Mouse (Mus musculus) hindbrain, embryonic 10.5 days (tissue): ENCODE measurements around the gene Tnpo3. TPM values are rescaled to one million over a fixed set of nuclear protein-coding genes. Genes with fewer than 3 reads are reported as not detected.

Experiments
- DNase-seq: peaks from one replicate; pipeline ENCODE4 v3.0.0-alpha.2; 2017; ENCODE audit warnings: low spot score
- H3K27ac ChIP-seq: fragments of 300-500 bp; sonication (generic); 2 replicates; pipeline ENCODE4 v1.5.1; 2016; ENCODE audit warnings: mild to moderate bottlenecking, moderate library complexity
- H3K27me3 ChIP-seq: fragments of 300-500 bp; sonication (generic); 2 replicates; pipeline ENCODE4 v1.6.1; 2016; ENCODE audit warnings: mild to moderate bottlenecking; ENCODE audit not compliant: poor library complexity, insufficient read depth, severe bottlenecking
- H3K36me3 ChIP-seq: fragments of 300-500 bp; sonication (generic); 2 replicates; pipeline ENCODE4 v1.6.1; 2016; ENCODE audit warnings: mild to moderate bottlenecking, moderate library complexity
- H3K4me1 ChIP-seq: fragments of 300-500 bp; sonication (generic); replicated peaks from 2 replicates; pipeline ENCODE4 v1.6.1; 2016; ENCODE audit warnings: mild to moderate bottlenecking
- H3K4me3 ChIP-seq: fragments of 300-500 bp; sonication (generic); 2 replicates; pipeline ENCODE4 v1.5.1; 2016; ENCODE audit warnings: mild to moderate bottlenecking, moderate library complexity
- H3K9me3 ChIP-seq: fragments of 300-500 bp; sonication (generic); 2 replicates; pipeline ENCODE4 v1.6.1; 2016; ENCODE audit warnings: mild to moderate bottlenecking, moderate library complexity
- WGBS: fragments of 180-500 bp; shearing (Covaris S2); methylation state at CpG from one replicate; pipeline ENCODE4 v1.1.7; 2016; 5-methylcytosine and 5-hydroxymethylcytosine counted together
- polyA plus RNA-seq: library from polyadenylated mRNA; unstranded; fragments of >200 nt; fragmentation: Nextera tagmentation; extraction: Ambion mirVana; gene quantifications from 2 replicates; pipeline ENCODE4 v1.2.1, GENCODE M21; 2016

Tnpo3 gene
- polyA plus RNA-seq, 1 experiment from 2014 or later, result 93.1 TPM

DNA sequence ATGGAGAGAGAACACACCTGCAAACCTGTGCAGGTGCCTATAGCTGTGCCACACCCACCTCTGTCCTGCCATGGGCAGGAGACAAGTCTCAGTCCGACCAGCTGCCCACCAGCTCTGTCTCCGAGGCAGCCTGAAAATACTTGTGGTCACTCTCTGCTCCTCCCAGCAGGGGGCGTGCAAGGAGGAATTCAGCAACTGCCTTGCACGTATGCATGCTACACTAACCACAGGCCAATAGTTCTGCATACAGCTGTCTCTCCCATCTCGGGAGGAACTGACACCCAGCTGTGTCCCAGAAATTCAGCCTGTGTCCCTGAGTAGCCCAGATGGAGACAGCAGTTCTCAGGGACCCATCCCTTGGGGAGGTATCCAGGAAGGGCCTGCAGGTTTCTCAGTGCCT is 92.5 kb downstream of the Tnpo3 start:
- WGBS, result 12% methylated on average over 5 of the region's 5 CpGs

GRCm38 (mm10) chr6:29513284-29513683 is 96.4 kb downstream of the Tnpo3 start:
- Histone ChIP-seq H3K27ac (peak overlapping the region; percentile 83), H3K4me3 (peak overlapping the region; percentile 40), H3K27me3 (peaks cover 75% of the 10 kb centered on the region), H3K4me1 (peaks cover 31% of the 10 kb centered on the region), H3K9me3 (no peaks in the 10 kb centered on the region), H3K36me3 (no peaks in the 10 kb centered on the region)
- peak; percentile 83 for DNase-seq
- under 1% methylated on average over 11 of the region's 11 CpGs for WGBS

More for the DNA sequence above, 92.5 kb downstream of the Tnpo3 start:
- Histone ChIP-seq H3K36me3 (no peaks in the 10 kb centered on the region), H3K27me3 (peaks cover 54% of the 10 kb centered on the region), H3K9me3 (no peaks in the 10 kb centered on the region), H3K4me1 (peaks cover 21% of the 10 kb centered on the region), H3K4me3 (no peak overlapping the region), H3K27ac (no peak overlapping the region)
- peak; percentile 79 for DNase-seq

- Histone ChIP-seq H3K4me3 (no peak overlapping the region), H3K4me1 (peaks cover 51% of the 10 kb centered on the region), H3K27me3 (peaks cover 75% of the 10 kb centered on the region), H3K9me3 (no peaks in the 10 kb centered on the region), H3K36me3 (no peaks in the 10 kb centered on the region), H3K27ac (0 out of 2 replicates have a peak overlapping the region, but pooled peaks have one; percentile 3)
- 43% methylated on average over 2 of the region's 2 CpGs for WGBS
- DNase-seq, result no peak
These were observed 100.6 kb downstream of the Tnpo3 start for GRCm38 (mm10) chr6:29509086-29509485.

GRCm38 (mm10) chr6:29507447-29508309 is 102.0 kb downstream of the Tnpo3 start, which contains the start of gene Kcp:
Gene Kcp (minus strand): TSS chr6:29507952.
- 1% methylated on average over 47 of the region's 47 CpGs for WGBS
- Histone ChIP-seq H3K36me3 (no peaks in the 10 kb centered on the region), H3K27ac (peak within 1 kb of the TSS; percentile 85), H3K27me3 (peaks cover 82% of the 10 kb centered on the region), H3K9me3 (no peaks in the 10 kb centered on the region), H3K4me1 (peaks cover 37% of the 10 kb centered on the region), H3K4me3 (peak within 1 kb of the TSS; percentile 59)
- DNase-seq, result peak; percentile 60

DNA sequence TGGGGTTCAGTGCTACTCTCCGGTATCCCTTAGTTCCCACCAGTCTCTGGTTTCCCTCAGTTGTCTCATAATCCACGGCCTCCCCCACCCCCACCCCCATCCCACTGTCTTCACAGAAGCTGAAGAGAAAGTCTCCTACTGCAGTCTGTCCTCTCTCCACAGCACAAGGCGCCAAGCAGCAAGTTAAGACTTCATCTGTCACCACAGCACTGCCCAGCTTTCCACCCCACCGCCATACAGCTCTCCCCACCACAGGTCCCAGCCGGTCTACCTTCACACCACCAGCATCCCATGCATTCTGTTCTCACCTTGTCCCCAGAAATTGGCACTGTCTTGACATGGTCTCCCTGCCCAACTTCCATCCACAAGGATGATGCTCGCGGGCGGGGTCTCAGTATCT is 102.9 kb downstream of the Tnpo3 start:
- Histone ChIP-seq H3K36me3 (no peaks in the 10 kb centered on the region), H3K27ac (0 out of 2 replicates have a peak overlapping the region, but pooled peaks have one; percentile 85), H3K9me3 (no peaks in the 10 kb centered on the region), H3K4me3 (peak overlapping the region; percentile 59), H3K4me1 (peaks cover 31% of the 10 kb centered on the region), H3K27me3 (peaks cover 75% of the 10 kb centered on the region)
- 27% methylated on average over 8 of the region's 8 CpGs for WGBS
- DNase-seq, result no peak

GRCm38 (mm10) chr6:29505493-29505892 is 104.2 kb downstream of the Tnpo3 start:
- Histone ChIP-seq H3K27me3 (peaks cover 67% of the 10 kb centered on the region), H3K36me3 (no peaks in the 10 kb centered on the region), H3K4me3 (no peak overlapping the region), H3K27ac (no peak overlapping the region), H3K9me3 (no peaks in the 10 kb centered on the region), H3K4me1 (peaks cover 31% of the 10 kb centered on the region)
- no peak for DNase-seq
- WGBS, result 83% methylated on average over 5 of the region's 5 CpGs

DNA sequence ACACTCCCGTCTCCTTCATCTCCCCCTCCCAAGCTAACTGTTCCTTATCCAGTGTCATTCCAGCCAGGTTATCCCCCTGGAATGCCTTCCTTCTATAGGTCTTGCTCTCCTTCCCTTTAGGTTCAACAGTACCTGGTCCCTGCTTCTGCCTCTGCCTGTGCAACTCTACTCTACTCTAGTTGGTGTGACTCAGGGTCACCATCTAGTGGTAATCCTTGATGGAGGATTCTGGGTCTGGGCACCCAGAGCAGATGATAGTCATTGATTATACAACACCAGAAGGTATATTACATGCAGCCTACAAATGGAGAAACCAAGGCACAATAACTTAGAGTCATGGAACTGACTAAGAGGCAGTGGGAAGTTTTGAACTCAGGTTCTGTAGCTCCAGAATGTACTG is 108.1 kb downstream of the Tnpo3 start:
- Histone ChIP-seq H3K4me1 (peaks cover 16% of the 10 kb centered on the region), H3K27me3 (peaks cover 55% of the 10 kb centered on the region), H3K27ac (no peak overlapping the region), H3K36me3 (0 out of 2 replicates have a peak, but pooled peaks cover 5% of the 10 kb centered on the region), H3K9me3 (no peaks in the 10 kb centered on the region), H3K4me3 (no peak overlapping the region)
- 90% methylated on average over 1 of the region's 1 CpGs for WGBS
- no peak for DNase-seq

DNA sequence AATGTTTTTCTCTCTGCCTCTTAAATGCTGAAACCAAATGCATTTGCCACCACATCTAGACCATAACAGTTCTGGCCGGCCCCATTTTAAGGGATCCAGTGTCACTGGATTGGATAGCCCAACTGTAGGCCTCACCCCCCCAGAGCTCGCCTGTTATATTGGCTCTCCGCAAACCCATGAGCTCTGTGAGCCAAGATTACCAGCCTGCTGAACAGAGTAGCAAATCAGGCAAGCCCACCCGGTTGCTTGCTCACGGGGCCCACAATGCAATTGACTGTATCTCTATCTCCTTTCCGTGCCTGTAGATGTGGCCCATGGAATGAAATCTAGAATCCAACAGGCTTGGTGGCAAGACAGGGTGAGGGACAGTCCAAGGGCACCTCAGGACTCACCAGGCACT is 108.9 kb downstream of the Tnpo3 start:
- Histone ChIP-seq H3K4me3 (no peak overlapping the region), H3K4me1 (peaks cover 18% of the 10 kb centered on the region), H3K36me3 (0 out of 2 replicates have a peak, but pooled peaks cover 5% of the 10 kb centered on the region), H3K27me3 (peaks cover 55% of the 10 kb centered on the region), H3K27ac (no peak overlapping the region), H3K9me3 (no peaks in the 10 kb centered on the region)
- WGBS, result 91% methylated on average over 6 of the region's 6 CpGs
- no peak for DNase-seq

DNA sequence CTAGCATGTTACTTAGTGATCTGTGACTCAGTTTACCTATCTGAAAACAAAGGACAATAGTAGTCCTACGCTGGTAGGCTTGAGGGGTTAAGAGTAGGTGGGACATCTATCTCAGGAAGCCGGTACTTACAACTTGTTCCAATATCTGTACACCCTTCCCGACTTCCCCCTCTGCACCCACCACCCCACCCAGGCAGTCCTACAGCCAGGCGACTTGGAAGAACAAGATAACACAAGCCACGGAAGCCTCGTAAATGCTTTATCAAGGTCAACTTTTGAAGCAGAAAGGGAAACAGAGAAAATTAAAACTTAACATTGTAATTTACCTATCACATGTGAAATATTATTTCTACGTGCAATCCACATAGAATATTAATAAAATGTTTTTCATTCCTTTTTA is 109.5 kb downstream of the Tnpo3 start:
- Histone ChIP-seq H3K27me3 (peaks cover 55% of the 10 kb centered on the region), H3K27ac (no peak overlapping the region), H3K9me3 (no peaks in the 10 kb centered on the region), H3K4me1 (peaks cover 21% of the 10 kb centered on the region), H3K4me3 (no peak overlapping the region), H3K36me3 (0 out of 2 replicates have a peak, but pooled peaks cover 5% of the 10 kb centered on the region)
- 88% methylated on average over 7 of the region's 7 CpGs for WGBS
- no peak for DNase-seq

DNA sequence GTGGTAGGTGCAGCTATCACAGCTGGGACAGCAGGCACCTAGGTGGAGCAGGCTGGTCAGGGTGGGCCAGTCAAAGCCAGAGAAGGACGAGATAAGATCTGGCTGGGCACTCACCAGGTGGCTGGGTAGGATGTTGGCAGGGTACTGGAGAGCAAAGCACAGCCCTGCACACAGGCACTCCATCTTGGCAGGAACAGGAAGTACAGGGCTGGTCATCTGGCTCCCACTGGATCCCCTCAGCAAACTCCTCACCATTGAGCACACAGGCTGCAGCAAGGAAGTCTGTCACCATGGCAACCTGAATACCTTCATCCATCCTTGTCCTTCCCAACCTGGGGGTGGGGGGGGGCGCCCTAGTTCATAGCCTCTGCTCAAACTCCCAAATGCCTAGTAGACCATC is 111.9 kb downstream of the Tnpo3 start:
- no peaks in the 10 kb centered on the region for H3K9me3 ChIP-seq
- peaks cover 21% of the 10 kb centered on the region for H3K4me1 ChIP-seq
- H3K4me3 ChIP-seq, result no peak overlapping the region
- no peak overlapping the region for H3K27ac ChIP-seq
- no peak for DNase-seq
- H3K27me3 ChIP-seq, result peaks cover 60% of the 10 kb centered on the region
- 45% methylated on average over 2 of the region's 2 CpGs for WGBS
- 0 out of 2 replicates have a peak, but pooled peaks cover 5% of the 10 kb centered on the region for H3K36me3 ChIP-seq

DNA sequence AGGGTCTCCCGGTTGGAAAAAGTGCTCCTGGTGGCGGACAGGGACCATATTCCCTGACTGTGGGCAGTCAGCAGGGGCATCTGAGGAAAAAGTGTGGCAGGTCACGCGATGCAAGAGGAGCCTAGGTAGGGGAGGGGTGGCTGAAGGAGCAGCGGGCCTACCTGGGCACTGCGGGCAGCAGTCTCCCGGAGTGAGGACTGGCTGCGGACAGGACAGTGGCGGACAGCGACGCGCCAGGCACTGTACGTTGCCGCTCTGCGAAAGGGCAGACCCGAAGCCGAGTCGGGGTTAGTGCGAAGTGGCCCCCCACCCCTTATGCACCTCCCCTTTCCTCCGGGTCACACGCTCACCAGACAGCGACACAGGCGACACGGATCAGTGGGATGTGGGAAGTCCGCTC is 113.4 kb downstream of the Tnpo3 start:
- no peak overlapping the region for H3K27ac ChIP-seq
- peak overlapping the region; percentile 12; the same call in 1 of the 2 replicates for H3K4me3 ChIP-seq
- H3K27me3 ChIP-seq, result peaks cover 73% of the 10 kb centered on the region
- no peaks in the 10 kb centered on the region for H3K9me3 ChIP-seq
- WGBS, result 12% methylated on average over 25 of the region's 25 CpGs
- H3K36me3 ChIP-seq, result 0 out of 2 replicates have a peak, but pooled peaks cover 5% of the 10 kb centered on the region
- H3K4me1 ChIP-seq, result peaks cover 21% of the 10 kb centered on the region
- no peak for DNase-seq

GRCm38 (mm10) chr6:29494101-29494500 is 115.6 kb downstream of the Tnpo3 start:
- Histone ChIP-seq H3K27me3 (peaks cover 82% of the 10 kb centered on the region), H3K36me3 (0 out of 2 replicates have a peak, but pooled peaks cover 9% of the 10 kb centered on the region), H3K4me1 (peaks cover 21% of the 10 kb centered on the region), H3K9me3 (no peaks in the 10 kb centered on the region), H3K27ac (no peak overlapping the region), H3K4me3 (no peak overlapping the region)
- DNase-seq, result no peak
- WGBS, result 87% methylated on average over 4 of the region's 4 CpGs
